Mouse (Mus musculus): Measurements from ENCODE around the gene Rap1a.

DNA sequence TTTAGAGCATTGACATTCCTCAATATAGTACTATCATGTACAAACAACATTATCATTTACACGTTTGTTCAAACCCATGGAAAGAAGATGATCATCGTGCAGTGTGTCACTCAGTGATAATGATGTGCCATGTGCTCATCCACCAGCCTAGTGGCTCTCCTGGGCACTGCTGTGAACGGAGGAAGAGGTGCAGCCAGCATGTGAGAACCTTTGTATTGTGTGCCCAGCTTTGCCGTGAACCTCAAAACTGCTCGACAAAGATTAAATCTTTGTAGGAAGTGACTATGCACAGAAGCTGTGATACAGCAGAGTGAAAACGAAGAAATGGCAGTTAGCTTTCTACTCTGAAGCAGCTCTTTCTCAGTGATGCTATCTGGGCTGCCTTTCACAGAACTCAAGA is 32.6 kb downstream of the Rap1a start:
- TF ChIP-seq CTCF (IDR thresholded peaks at IDR 0.05; ENCODE audit: borderline replicate concordance, insufficient read depth, low read length), result no peak
- TF ChIP-seq POLR2A (IDR thresholded peaks at IDR 0.05; ENCODE audit: low read depth, low read length), result no peak

Data from embryonic fibroblast, embryonic 13.5 days (primary cell).